Mouse (Mus musculus): ENCODE data around the gene Pdia4.
"Not testable (repeated sequence)": the region's sequence is repeated elsewhere in the genome, so short reads cannot be mapped to it uniquely, and the experiment has no call there.

- TF ChIP-seq POLR2A (IDR thresholded peaks at IDR 0.05; ENCODE audit: control insufficient read depth in 1 of 2, insufficient read depth in 1 of 2, low read depth in 1 of 2, low read length in 2 of 2, poor library complexity in 1 of 2); SIN3A (IDR thresholded peaks at IDR 0.05; ENCODE audit: low read length); CHD1 (IDR thresholded peaks at IDR 0.05; ENCODE audit: low read depth, low read length); CTCF (IDR thresholded peaks at IDR 0.05 in 2 of 3, conservative IDR thresholded peaks at IDR 0.05 in 1 of 3; ENCODE audit: control insufficient read depth in 1 of 3, insufficient read depth in 1 of 3, low read depth in 2 of 3, low read length in 3 of 3, poor library complexity in 1 of 3, severe bottlenecking in 1 of 3): not testable (repeated sequence)
Observed at GRCm38 (mm10) chr6:47762686-47763085, 50.5 kb downstream of the Pdia4 start.
